Mouse (Mus musculus) gastrocnemius, adult 8-10 months (tissue): ENCODE measurements around the gene Acaca. TPM values are rescaled to one million over a fixed set of nuclear protein-coding genes. Genes with fewer than 3 reads are reported as not detected.

ENCODE experiments used
- DNase-seq, 2 experiments: peaks; one replicate each; pipeline ENCODE4 v3.0.0; 2022; ENCODE audit warnings: low spot score in 2 of 2
- total RNA-seq, 4 experiments: library from RNA; stranded (reverse); gene quantifications; 2 replicates each; pipeline ENCODE4 v1.2.4; 2022

Gene Acaca
- total RNA-seq, 4 experiments from 2014 or later: 12.2 to 16.7 (median 15.6) TPM

- no peak for DNase-seq
Observed at GRCm38 (mm10) chr11:84146081-84146480, 16.6 kb downstream of the Acaca start.

- DNase-seq: no peak
Observed at GRCm38 (mm10) chr11:84150884-84151283, 21.4 kb downstream of the Acaca start.

- DNase-seq: no peak
Observed at GRCm38 (mm10) chr11:84156535-84157262, 27.2 kb downstream of the Acaca start.

- DNase-seq: no peak
Observed at GRCm38 (mm10) chr11:84164123-84164522, 34.7 kb downstream of the Acaca start.

- DNase-seq: no peak
Observed at GRCm38 (mm10) chr11:84164561-84164960, 35.1 kb downstream of the Acaca start.

- DNase-seq: no peak
Observed at GRCm38 (mm10) chr11:84167046-84167526, 37.6 kb downstream of the Acaca start, which contains the start of gene Gm11437. TSS of gene Gm11437 (minus strand) at chr11:84167476.

- DNase-seq: peak; percentile 9 to 11
Observed at GRCm38 (mm10) chr11:84168701-84169288, 39.3 kb downstream of the Acaca start.

- DNase-seq: no peak
Observed at GRCm38 (mm10) chr11:84172539-84173435, 43.3 kb downstream of the Acaca start.

GRCm38 (mm10) chr11:84178571-84178970, 49.1 kb downstream of the Acaca start:
- no peak for DNase-seq

- DNase-seq: peak; percentile 96 to 97
Observed at GRCm38 (mm10) chr11:84179226-84179953, 49.9 kb downstream of the Acaca start.

GRCm38 (mm10) chr11:84179954-84180598, 50.6 kb downstream of the Acaca start:
- peak; percentile 46 to 60 for DNase-seq

GRCm38 (mm10) chr11:84181286-84181685, 51.8 kb downstream of the Acaca start:
- DNase-seq: no peak

- DNase-seq: no peak
Observed at GRCm38 (mm10) chr11:84188530-84188929, 59.1 kb downstream of the Acaca start.

GRCm38 (mm10) chr11:84190581-84191233, 61.2 kb downstream of the Acaca start:
- no peak for DNase-seq

GRCm38 (mm10) chr11:84193249-84193648, 63.8 kb downstream of the Acaca start:
- DNase-seq: no peak

- no peak for DNase-seq
Observed at GRCm38 (mm10) chr11:84194751-84195150, 65.3 kb downstream of the Acaca start.

GRCm38 (mm10) chr11:84197607-84198402, 68.3 kb downstream of the Acaca start:
- DNase-seq: peak; percentile 38 to 48

GRCm38 (mm10) chr11:84205776-84206175, 76.3 kb downstream of the Acaca start:
- DNase-seq: no peak

- no peak for DNase-seq
Observed at GRCm38 (mm10) chr11:84210876-84211275, 81.4 kb downstream of the Acaca start.
